In the genomic region with DNA sequence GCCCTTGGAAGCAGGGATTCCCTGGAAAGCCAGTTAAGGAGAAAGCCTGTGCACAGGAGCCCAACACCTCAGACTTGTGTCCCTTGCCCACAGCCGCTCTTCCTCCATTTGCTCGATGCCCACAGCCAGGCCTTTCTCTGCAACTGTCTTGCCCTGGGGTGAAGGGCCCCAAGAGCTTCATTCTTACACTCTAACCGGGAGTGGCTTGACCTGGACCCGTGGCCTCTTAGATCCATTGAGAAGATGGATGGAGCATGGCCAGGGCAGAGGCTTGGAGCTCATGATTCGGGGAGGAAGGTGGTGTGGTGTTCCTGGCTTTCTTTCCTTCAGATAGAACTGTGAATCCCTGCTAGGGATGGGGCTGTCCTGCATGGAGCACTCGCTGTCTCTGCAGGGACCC, we compare ENCODE assay signal across 12 mouse cellular contexts. TPM values are rescaled to one million over a fixed set of nuclear protein-coding genes. Genes with fewer than 3 reads are reported as not detected.
A peak's percentile ranks its signal among the peaks of the same experiment; 100 is the strongest.
DNase-seq lines count a peak whose midpoint lies in the region; TF ChIP-seq lines count a peak whose summit lies in the region.
"Had no signal": no experiment of that assay in that cellular context is flagged by ENCODE, and none has a peak within 500 bp of the region (broad histone marks: within the 10 kb centered on the region; RNA-seq: fewer than 3 reads in every experiment).

No protein-coding gene starts in this region.

- H3K4me3 ChIP-seq in gastrocnemius, adult 2 months: no peak overlapping the region
- no peak overlapping the region for H3K4me3 ChIP-seq in spleen, adult 2 months (ENCODE audit: extremely low read depth, insufficient read depth, insufficient read length)
- H3K4me3 ChIP-seq: embryonic facial prominence, embryonic 12.5 days; midbrain, embryonic 13.5 days had no signal

- no peak for TF ChIP-seq POLR2A in spleen, adult 2 months (IDR thresholded peaks at IDR 0.05; ENCODE audit: low read depth, low read length)

- H3K4me1 ChIP-seq in spleen, adult 2 months (ENCODE audit: control insufficient read depth, insufficient read depth, insufficient read length): peaks cover 25% of the 10 kb centered on the region; the same call in 1 of the 2 replicates

- H3K27ac ChIP-seq in gastrocnemius, adult 2 months: peak overlapping the region; percentile 5; the same call in 1 of the 2 replicates
- H3K27ac ChIP-seq in spleen, adult 2 months (ENCODE audit: insufficient read depth, low read length): peak overlapping the region; percentile 19; the same call in 1 of the 2 replicates
- H3K27ac ChIP-seq: embryonic facial prominence, embryonic 12.5 days; midbrain, embryonic 13.5 days had no signal

- intact Hi-C loops in gastrocnemius, adult 2 months (cut with DNase I): no loop called here
- intact Hi-C loops in gastrocnemius, postnatal 14 days (cut with DNase I; ENCODE audit: low total_unique reads): no loop called here

- H3K27me3 ChIP-seq in spleen, adult 2 months (ENCODE audit: control insufficient read depth, insufficient read depth, low read length): no peaks in the 10 kb centered on the region
- H3K27me3 ChIP-seq: embryonic facial prominence, embryonic 12.5 days; midbrain, embryonic 13.5 days had no signal

- H3K36me3 ChIP-seq in spleen, adult 2 months (ENCODE audit: control insufficient read depth, insufficient read depth, low read length): peaks cover 16% of the 10 kb centered on the region

- WGBS in spleen, adult 2 months: 84% methylated on average over 6 of the region's 6 CpGs

- peak; percentile 10 for DNase-seq in adrenal gland, postnatal 14 days
- DNase-seq in adrenal gland, postnatal 25 days: no peak
- no peak for DNase-seq in gastrocnemius, adult 2 months
- DNase-seq in gastrocnemius, postnatal 14 days: no peak
- DNase-seq in kidney, adult 9 months: peak; percentile 61
- DNase-seq in kidney, adult 18-20 months: no peak
- no peak for DNase-seq in spleen, adult 2 months (ENCODE audit: low read depth in 1 of 2, low spot score in 2 of 2)
- DNase-seq in spleen, postnatal 4 days (ENCODE audit: low spot score in 2 of 2): no peak
- DNase-seq: gastrocnemius, postnatal 10 days; thymus, adult 18-20 months had no signal

- no peak for TF ChIP-seq CTCF in gastrocnemius, adult 2 months (IDR thresholded peaks at IDR 0.05)
- TF ChIP-seq CTCF in spleen, adult 2 months (IDR thresholded peaks at IDR 0.05; ENCODE audit: extremely low read depth, insufficient read depth, insufficient read length, insufficient replicate concordance): no peak

RNA-seq across cellular contexts. Expression of a gene that starts 28.1 kb away (rescaled TPM):
- 379 and 408 TPM in 2 replicates for total RNA-seq in adrenal gland, postnatal 14 days (2021)
- 271 and 320 TPM in 2 replicates for total RNA-seq in adrenal gland, postnatal 25 days (2021)
- 10 to 100 TPM; 62.8 to 88.2 TPM for total RNA-seq in gastrocnemius, adult 2 months (2021)
- total RNA-seq in gastrocnemius, postnatal 14 days (2021): 10 to 100 TPM; 73.6 to 76.9 TPM
- polyA plus RNA-seq in spleen, adult 2 months (2012; rRNA removed): 14.1 and 16.2 TPM in 2 replicates

Comparison
In these comparisons a context has a peak if more than half of its experiments do, and no peak if none do; other contexts are left out.
1. DNase-seq: peak in adrenal gland, postnatal 14 days (single experiment) and kidney, adult 9 months (single experiment); none in adrenal gland, postnatal 25 days (single experiment), gastrocnemius, adult 2 months (single experiment), gastrocnemius, postnatal 14 days (single experiment), kidney, adult 18-20 months (single experiment), spleen, adult 2 months (0 of 2) and spleen, postnatal 4 days (0 of 2).